Mouse (Mus musculus): ENCODE data around the gene Akr1cl.
"Not testable (repeated sequence)": the region's sequence is repeated elsewhere in the genome, so short reads cannot be mapped to it uniquely, and the experiment has no call there.

The Akr1cl gene

GRCm38 (mm10) chr1:65032641-65033040 is at the start of gene Akr1cl:
TSS of gene Akr1cl (minus strand) at chr1:65032759.
- no peaks in the 10 kb centered on the region for H3K36me3 ChIP-seq (ENCODE audit: insufficient read depth, low read length)
- no peaks in the 10 kb centered on the region for H3K9me3 ChIP-seq (ENCODE audit: low read length)
- peaks cover 4% of the 10 kb centered on the region for H3K4me1 ChIP-seq (replicated peaks; ENCODE audit: low read depth, low read length)
- TF ChIP-seq CTCF (conservative IDR thresholded peaks at IDR 0.05; ENCODE audit: low read length) (no peak), NANOG (IDR thresholded peaks at IDR 0.05; ENCODE audit: borderline replicate concordance, low read length) (no peak), POU5F1 (IDR thresholded peaks at IDR 0.05; ENCODE audit: borderline replicate concordance, low read length) (no peak)
- H3K27me3 ChIP-seq (ENCODE audit: insufficient read depth, low read length): no peaks in the 10 kb centered on the region
- no peak within 1 kb of the TSS for H3K4me3 ChIP-seq (replicated peaks; ENCODE audit: low read length)

- Histone ChIP-seq H3K9me3 (ENCODE audit: low read length) (no peaks in the 10 kb centered on the region), H3K4me1 (replicated peaks; ENCODE audit: low read depth, low read length) (peaks cover 4% of the 10 kb centered on the region), H3K36me3 (ENCODE audit: insufficient read depth, low read length) (no peaks in the 10 kb centered on the region), H3K27me3 (ENCODE audit: insufficient read depth, low read length) (peaks cover 9% of the 10 kb centered on the region), H3K4me3 (replicated peaks; ENCODE audit: low read length) (peak within 1 kb of the TSS; percentile 32)
- TF ChIP-seq POU5F1 (IDR thresholded peaks at IDR 0.05; ENCODE audit: borderline replicate concordance, low read length): no peak
- no peak for TF ChIP-seq CTCF (conservative IDR thresholded peaks at IDR 0.05; ENCODE audit: low read length)
- no peak for TF ChIP-seq NANOG (IDR thresholded peaks at IDR 0.05; ENCODE audit: borderline replicate concordance, low read length)
Measured at GRCm38 (mm10) chr1:65082188-65082587, 49.6 kb upstream of the Akr1cl start, which contains the start of gene Crygb. TSS of gene Crygb (minus strand) at chr1:65082288.

DNA sequence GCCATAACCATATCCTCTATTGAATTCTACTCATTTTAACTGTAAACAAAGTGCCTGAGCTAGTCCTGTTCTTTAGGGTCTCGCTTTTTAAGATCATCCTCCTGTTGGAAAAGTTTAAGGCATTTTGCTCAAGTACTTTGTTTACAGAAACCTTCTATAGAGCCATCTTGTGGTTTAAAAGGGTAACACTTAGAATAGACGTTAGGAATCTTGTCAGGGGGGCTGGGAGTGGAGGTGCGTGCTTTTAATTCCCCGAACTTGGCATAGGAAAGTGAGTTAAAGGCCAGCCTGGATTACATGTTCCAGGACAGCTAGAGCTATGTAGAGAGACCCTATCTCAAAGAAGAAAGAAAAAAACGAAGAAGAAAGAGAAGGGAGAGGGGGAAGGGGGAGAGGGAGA is 43.0 kb upstream of the Akr1cl start:
- no peaks in the 10 kb centered on the region for H3K9me3 ChIP-seq (ENCODE audit: low read length)
- H3K27me3 ChIP-seq (ENCODE audit: insufficient read depth, low read length): no peaks in the 10 kb centered on the region
- H3K4me3 ChIP-seq (replicated peaks; ENCODE audit: low read length): no peak overlapping the region
- peaks cover 6% of the 10 kb centered on the region; the same call in 1 of the 2 replicates for H3K4me1 ChIP-seq (replicated peaks; ENCODE audit: low read depth, low read length)
- no peaks in the 10 kb centered on the region for H3K36me3 ChIP-seq (ENCODE audit: insufficient read depth, low read length)
- TF ChIP-seq POU5F1 (IDR thresholded peaks at IDR 0.05; ENCODE audit: borderline replicate concordance, low read length) (no peak), CTCF (conservative IDR thresholded peaks at IDR 0.05; ENCODE audit: low read length) (no peak), NANOG (IDR thresholded peaks at IDR 0.05; ENCODE audit: borderline replicate concordance, low read length) (no peak)

GRCm38 (mm10) chr1:65073589-65073988 is 41.0 kb upstream of the Akr1cl start, which contains the start of gene Crygc:
TSS of gene Crygc (minus strand) at chr1:65073689.
- TF ChIP-seq POU5F1 (IDR thresholded peaks at IDR 0.05; ENCODE audit: borderline replicate concordance, low read length) (no peak), CTCF (conservative IDR thresholded peaks at IDR 0.05; ENCODE audit: low read length) (no peak), NANOG (IDR thresholded peaks at IDR 0.05; ENCODE audit: borderline replicate concordance, low read length) (no peak)
- H3K4me3 ChIP-seq (replicated peaks; ENCODE audit: low read length): peak within 1 kb of the TSS; percentile 50
- H3K27me3 ChIP-seq (ENCODE audit: insufficient read depth, low read length): no peaks in the 10 kb centered on the region
- H3K36me3 ChIP-seq (ENCODE audit: insufficient read depth, low read length): no peaks in the 10 kb centered on the region
- H3K4me1 ChIP-seq (replicated peaks; ENCODE audit: low read depth, low read length): peaks cover 10% of the 10 kb centered on the region
- no peaks in the 10 kb centered on the region for H3K9me3 ChIP-seq (ENCODE audit: low read length)

GRCm38 (mm10) chr1:65067842-65068241 is 35.3 kb upstream of the Akr1cl start:
- H3K27me3 ChIP-seq (ENCODE audit: insufficient read depth, low read length): 0 out of 2 replicates have a peak, but pooled peaks cover under 1% of the 10 kb centered on the region
- no peak overlapping the region for H3K4me3 ChIP-seq (replicated peaks; ENCODE audit: low read length)
- H3K4me1 ChIP-seq (replicated peaks; ENCODE audit: low read depth, low read length): peaks cover 15% of the 10 kb centered on the region
- H3K9me3 ChIP-seq (ENCODE audit: low read length): peaks cover 27% of the 10 kb centered on the region
- TF ChIP-seq POU5F1 (IDR thresholded peaks at IDR 0.05; ENCODE audit: borderline replicate concordance, low read length) (no peak), NANOG (IDR thresholded peaks at IDR 0.05; ENCODE audit: borderline replicate concordance, low read length) (peak; percentile 59), CTCF (conservative IDR thresholded peaks at IDR 0.05; ENCODE audit: low read length) (no peak)
- no peaks in the 10 kb centered on the region for H3K36me3 ChIP-seq (ENCODE audit: insufficient read depth, low read length)

DNA sequence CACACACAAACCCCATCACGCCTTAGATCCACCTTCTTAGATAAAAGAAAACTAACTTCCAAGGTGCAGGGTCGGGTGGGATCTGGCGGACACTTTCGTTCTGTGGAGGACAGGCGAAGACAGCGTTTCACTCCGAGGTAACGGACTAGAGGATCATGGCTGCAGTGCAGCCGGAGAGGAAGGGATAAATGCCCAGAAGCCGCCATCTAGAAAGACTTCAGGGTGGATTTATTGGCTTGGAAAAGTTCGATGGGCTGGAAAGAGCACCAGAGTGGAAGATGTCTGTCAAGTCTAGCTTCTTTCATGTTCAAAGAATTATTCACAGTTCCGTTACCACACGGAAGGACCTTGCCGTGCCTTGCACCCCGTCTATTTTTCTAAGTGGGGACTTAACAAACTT is 31.6 kb upstream of the Akr1cl start:
- H3K36me3 ChIP-seq (ENCODE audit: insufficient read depth, low read length): no peaks in the 10 kb centered on the region
- peaks cover 4% of the 10 kb centered on the region; the same call in 1 of the 2 replicates for H3K27me3 ChIP-seq (ENCODE audit: insufficient read depth, low read length)
- peaks cover 13% of the 10 kb centered on the region for H3K4me1 ChIP-seq (replicated peaks; ENCODE audit: low read depth, low read length)
- peaks cover 27% of the 10 kb centered on the region for H3K9me3 ChIP-seq (ENCODE audit: low read length)
- H3K4me3 ChIP-seq (replicated peaks; ENCODE audit: low read length): no peak overlapping the region
- TF ChIP-seq NANOG (IDR thresholded peaks at IDR 0.05; ENCODE audit: borderline replicate concordance, low read length) (no peak), CTCF (conservative IDR thresholded peaks at IDR 0.05; ENCODE audit: low read length) (no peak), POU5F1 (IDR thresholded peaks at IDR 0.05; ENCODE audit: borderline replicate concordance, low read length) (no peak)

DNA sequence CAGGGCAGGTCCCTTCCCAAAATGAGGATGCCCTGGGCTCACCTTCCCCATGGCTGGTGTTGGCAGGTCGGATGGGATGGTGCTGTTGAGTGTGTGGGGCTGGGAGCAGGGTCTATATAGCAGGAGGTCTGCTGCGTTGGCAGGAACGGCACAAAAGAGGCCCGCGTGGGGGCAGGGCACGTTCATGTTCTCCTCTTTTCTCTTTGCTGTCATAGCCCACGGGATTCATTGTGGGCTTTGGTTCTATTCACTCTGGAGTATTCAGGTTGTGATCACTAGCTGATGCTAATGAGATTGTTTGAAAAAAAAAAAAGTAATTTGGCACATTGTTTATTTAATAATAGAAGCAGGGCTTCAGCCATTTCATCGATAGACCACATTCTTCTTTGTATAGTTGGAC is 30.8 kb upstream of the Akr1cl start, which contains the start of gene Crygd:
Gene Crygd (minus strand): TSS at position 101 of the 400 bp plus-strand sequence.
- Histone ChIP-seq H3K4me3 (replicated peaks; ENCODE audit: low read length) (peak within 1 kb of the TSS; percentile 59), H3K27me3 (ENCODE audit: insufficient read depth, low read length) (peaks cover 4% of the 10 kb centered on the region; the same call in 1 of the 2 replicates), H3K4me1 (replicated peaks; ENCODE audit: low read depth, low read length) (peaks cover 7% of the 10 kb centered on the region), H3K36me3 (ENCODE audit: insufficient read depth, low read length) (no peaks in the 10 kb centered on the region), H3K9me3 (ENCODE audit: low read length) (peaks cover 27% of the 10 kb centered on the region)
- TF ChIP-seq POU5F1 (IDR thresholded peaks at IDR 0.05; ENCODE audit: borderline replicate concordance, low read length): no peak
- no peak for TF ChIP-seq NANOG (IDR thresholded peaks at IDR 0.05; ENCODE audit: borderline replicate concordance, low read length)
- no peak for TF ChIP-seq CTCF (conservative IDR thresholded peaks at IDR 0.05; ENCODE audit: low read length)

GRCm38 (mm10) chr1:65052140-65052539 is 19.6 kb upstream of the Akr1cl start:
- Histone ChIP-seq H3K4me1 (replicated peaks; ENCODE audit: low read depth, low read length) (peaks cover 29% of the 10 kb centered on the region), H3K9me3 (ENCODE audit: low read length) (no peaks in the 10 kb centered on the region), H3K27me3 (ENCODE audit: insufficient read depth, low read length) (peaks cover 12% of the 10 kb centered on the region), H3K36me3 (ENCODE audit: insufficient read depth, low read length) (no peaks in the 10 kb centered on the region), H3K4me3 (replicated peaks; ENCODE audit: low read length) (no peak overlapping the region; the same call in 1 of the 2 replicates)
- TF ChIP-seq CTCF (conservative IDR thresholded peaks at IDR 0.05; ENCODE audit: low read length): no peak

DNA sequence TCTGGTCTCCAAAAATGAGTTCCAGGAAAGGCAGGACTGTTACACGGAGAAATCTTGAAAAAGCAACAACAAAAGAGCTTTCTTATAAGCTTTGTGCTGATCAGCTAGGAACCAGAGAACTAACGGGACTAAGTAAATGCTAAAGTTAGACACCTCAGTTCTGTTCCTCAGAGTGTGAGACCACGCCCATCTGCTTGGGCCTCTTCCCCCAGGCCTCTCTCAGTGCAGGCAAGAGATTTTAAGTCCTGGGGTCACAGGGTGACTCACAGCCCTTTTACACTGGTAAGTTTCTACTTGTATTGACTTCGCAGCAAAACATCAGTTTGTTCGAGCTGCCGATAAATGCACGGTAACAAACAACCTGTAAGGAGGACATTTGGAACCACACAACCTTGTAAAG is 19.1 kb upstream of the Akr1cl start:
- Histone ChIP-seq H3K27me3 (ENCODE audit: insufficient read depth, low read length) (peaks cover 12% of the 10 kb centered on the region), H3K36me3 (ENCODE audit: insufficient read depth, low read length) (no peaks in the 10 kb centered on the region), H3K9me3 (ENCODE audit: low read length) (no peaks in the 10 kb centered on the region), H3K4me3 (replicated peaks; ENCODE audit: low read length) (peak overlapping the region; percentile 39), H3K4me1 (replicated peaks; ENCODE audit: low read depth, low read length) (peaks cover 29% of the 10 kb centered on the region)
- TF ChIP-seq POU5F1 (IDR thresholded peaks at IDR 0.05; ENCODE audit: borderline replicate concordance, low read length): no peak
- TF ChIP-seq NANOG (IDR thresholded peaks at IDR 0.05; ENCODE audit: borderline replicate concordance, low read length): no peak
- no peak for TF ChIP-seq CTCF (conservative IDR thresholded peaks at IDR 0.05; ENCODE audit: low read length)

DNA sequence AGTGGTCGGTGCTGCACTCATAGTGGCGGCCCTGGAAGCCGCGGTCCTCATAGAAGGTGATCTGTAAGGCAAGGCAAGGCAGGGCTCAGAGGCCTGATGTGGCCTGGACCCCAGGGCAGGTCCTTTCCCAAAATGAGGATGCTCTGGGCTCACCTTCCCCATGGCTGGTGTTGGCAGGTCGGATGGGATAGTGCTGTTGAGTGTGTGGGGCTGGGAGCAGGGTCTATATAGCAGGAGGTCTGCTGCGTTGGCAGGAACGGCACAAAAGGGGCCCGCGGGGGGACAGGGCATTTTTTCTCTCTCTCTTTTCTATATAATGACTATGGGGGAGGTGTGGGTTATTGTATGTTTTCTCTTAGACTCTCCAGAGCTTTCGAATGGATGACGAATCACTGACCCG is 18.4 kb upstream of the Akr1cl start, which contains the start of gene Cryge:
Gene Cryge (minus strand): TSS at position 198 of the 400 bp plus-strand sequence.
- peaks cover 29% of the 10 kb centered on the region for H3K4me1 ChIP-seq (replicated peaks; ENCODE audit: low read depth, low read length)
- not testable (repeated sequence) for H3K36me3 ChIP-seq (ENCODE audit: insufficient read depth, low read length); H3K9me3 ChIP-seq (ENCODE audit: low read length)
- peak within 1 kb of the TSS; percentile 39 for H3K4me3 ChIP-seq (replicated peaks; ENCODE audit: low read length)
- peaks cover 12% of the 10 kb centered on the region for H3K27me3 ChIP-seq (ENCODE audit: insufficient read depth, low read length)

Measured in E14TG2a.4 (cell line).